Mouse (Mus musculus): ENCODE data around the gene Fitm1. TPM values are rescaled to one million over a fixed set of nuclear protein-coding genes. Genes with fewer than 3 reads are reported as not detected.

Gene Fitm1
- polyA plus RNA-seq, 1 experiment = 115 TPM

GRCm38 (mm10) chr14:55565748-55566147 is 9.7 kb upstream of the Fitm1 start:
- peak; percentile 43; the same call in 1 of the 2 replicates for TF ChIP-seq CTCF (conservative IDR thresholded peaks at IDR 0.05; ENCODE audit: insufficient read depth, insufficient read length, low read depth, low read length)
- no peak for TF ChIP-seq POLR2A (IDR thresholded peaks at IDR 0.05; ENCODE audit: low read depth, low read length)
- peaks cover 5% of the 10 kb centered on the region; the same call in 1 of the 2 replicates for H3K36me3 ChIP-seq (ENCODE audit: control insufficient read depth, insufficient read depth, low read length)
- H3K4me3 ChIP-seq (ENCODE audit: insufficient read depth, low read depth, low read length) = no peak overlapping the region
- H3K27ac ChIP-seq (ENCODE audit: insufficient read depth, low read depth, low read length) = no peak overlapping the region
- no peaks in the 10 kb centered on the region for H3K27me3 ChIP-seq (replicated peaks; ENCODE audit: control insufficient read depth, insufficient read depth, low read length)
- 83% methylated on average over 3 of the region's 3 CpGs for WGBS
- peaks cover 19% of the 10 kb centered on the region for H3K4me1 ChIP-seq (ENCODE audit: control insufficient read depth, insufficient read depth, low read length)
- no peak for DNase-seq

- Histone ChIP-seq H3K36me3 (ENCODE audit: control insufficient read depth, insufficient read depth, low read length) (peaks cover 5% of the 10 kb centered on the region; the same call in 1 of the 2 replicates), H3K4me3 (ENCODE audit: insufficient read depth, low read depth, low read length) (no peak overlapping the region), H3K27me3 (replicated peaks; ENCODE audit: control insufficient read depth, insufficient read depth, low read length) (no peaks in the 10 kb centered on the region), H3K27ac (ENCODE audit: insufficient read depth, low read depth, low read length) (peak overlapping the region; percentile 85), H3K4me1 (ENCODE audit: control insufficient read depth, insufficient read depth, low read length) (peaks cover 11% of the 10 kb centered on the region; the same call in 1 of the 2 replicates)
- TF ChIP-seq POLR2A (IDR thresholded peaks at IDR 0.05; ENCODE audit: low read depth, low read length) = no peak
- TF ChIP-seq CTCF (conservative IDR thresholded peaks at IDR 0.05; ENCODE audit: insufficient read depth, insufficient read length, low read depth, low read length) = no peak
- 40% methylated on average over 3 of the region's 3 CpGs for WGBS
- peak; percentile 68 for DNase-seq
These were observed 7.9 kb upstream of the Fitm1 start for GRCm38 (mm10) chr14:55567496-55567895.

- peaks cover 3% of the 10 kb centered on the region; the same call in 1 of the 2 replicates for H3K36me3 ChIP-seq (ENCODE audit: control insufficient read depth, insufficient read depth, low read length)
- TF ChIP-seq POLR2A (IDR thresholded peaks at IDR 0.05; ENCODE audit: low read depth, low read length) = no peak
- no peak for TF ChIP-seq CTCF (conservative IDR thresholded peaks at IDR 0.05; ENCODE audit: insufficient read depth, insufficient read length, low read depth, low read length)
- no peak overlapping the region for H3K4me3 ChIP-seq (ENCODE audit: insufficient read depth, low read depth, low read length)
- 96% methylated on average over 2 of the region's 2 CpGs for whole genome bisulfite sequencing
- H3K27me3 ChIP-seq (replicated peaks; ENCODE audit: control insufficient read depth, insufficient read depth, low read length) = no peaks in the 10 kb centered on the region
- no peak overlapping the region for H3K27ac ChIP-seq (ENCODE audit: insufficient read depth, low read depth, low read length)
- H3K4me1 ChIP-seq (ENCODE audit: control insufficient read depth, insufficient read depth, low read length) = peaks cover 15% of the 10 kb centered on the region; the same call in 1 of the 2 replicates
- no peak for DNase-seq
These were observed 4.8 kb upstream of the Fitm1 start for GRCm38 (mm10) chr14:55570588-55570987.

DNA sequence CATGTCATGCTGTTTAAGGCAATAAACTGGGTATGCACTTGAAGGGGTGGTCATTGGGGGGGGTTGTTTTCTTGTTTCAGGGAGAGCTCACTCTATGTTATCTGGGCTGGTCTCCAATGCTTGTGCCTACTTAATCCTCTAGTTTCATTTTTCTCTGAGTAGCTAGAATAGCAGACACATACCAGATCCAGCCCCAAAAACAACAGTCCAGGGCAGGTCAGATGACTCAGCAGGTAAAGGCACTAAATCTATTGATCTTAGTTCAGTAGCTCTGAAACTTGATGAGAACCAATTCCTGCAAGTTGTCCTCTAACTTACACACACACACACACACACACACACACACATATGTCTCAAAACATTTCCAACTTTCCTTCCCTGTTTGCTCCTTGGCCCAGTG is 3.7 kb upstream of the Fitm1 start:
- Histone ChIP-seq H3K4me1 (ENCODE audit: control insufficient read depth, insufficient read depth, low read length) (peaks cover 18% of the 10 kb centered on the region; the same call in 1 of the 2 replicates), H3K4me3 (ENCODE audit: insufficient read depth, low read depth, low read length) (no peak overlapping the region), H3K27me3 (replicated peaks; ENCODE audit: control insufficient read depth, insufficient read depth, low read length) (no peaks in the 10 kb centered on the region), H3K27ac (ENCODE audit: insufficient read depth, low read depth, low read length) (no peak overlapping the region), H3K36me3 (ENCODE audit: control insufficient read depth, insufficient read depth, low read length) (peaks cover 3% of the 10 kb centered on the region; the same call in 1 of the 2 replicates)
- DNase-seq = no peak
- no peak for TF ChIP-seq CTCF (conservative IDR thresholded peaks at IDR 0.05; ENCODE audit: insufficient read depth, insufficient read length, low read depth, low read length)
- no peak for TF ChIP-seq POLR2A (IDR thresholded peaks at IDR 0.05; ENCODE audit: low read depth, low read length)

- peaks cover 7% of the 10 kb centered on the region; the same call in 1 of the 2 replicates for H3K4me1 ChIP-seq (ENCODE audit: control insufficient read depth, insufficient read depth, low read length)
- no peak for TF ChIP-seq POLR2A (IDR thresholded peaks at IDR 0.05; ENCODE audit: low read depth, low read length)
- TF ChIP-seq CTCF (conservative IDR thresholded peaks at IDR 0.05; ENCODE audit: insufficient read depth, insufficient read length, low read depth, low read length) = no peak
- no peaks in the 10 kb centered on the region for H3K27me3 ChIP-seq (replicated peaks; ENCODE audit: control insufficient read depth, insufficient read depth, low read length)
- H3K4me3 ChIP-seq (ENCODE audit: insufficient read depth, low read depth, low read length) = peak overlapping the region; percentile 13; the same call in 1 of the 2 replicates
- peak; percentile 64 for DNase-seq
- peak overlapping the region; percentile 61 for H3K27ac ChIP-seq (ENCODE audit: insufficient read depth, low read depth, low read length)
- H3K36me3 ChIP-seq (ENCODE audit: control insufficient read depth, insufficient read depth, low read length) = no peaks in the 10 kb centered on the region
- WGBS = 32% methylated on average over 13 of the region's 13 CpGs
These were observed 294 bp downstream of the Fitm1 start for GRCm38 (mm10) chr14:55575711-55576110.

DNA sequence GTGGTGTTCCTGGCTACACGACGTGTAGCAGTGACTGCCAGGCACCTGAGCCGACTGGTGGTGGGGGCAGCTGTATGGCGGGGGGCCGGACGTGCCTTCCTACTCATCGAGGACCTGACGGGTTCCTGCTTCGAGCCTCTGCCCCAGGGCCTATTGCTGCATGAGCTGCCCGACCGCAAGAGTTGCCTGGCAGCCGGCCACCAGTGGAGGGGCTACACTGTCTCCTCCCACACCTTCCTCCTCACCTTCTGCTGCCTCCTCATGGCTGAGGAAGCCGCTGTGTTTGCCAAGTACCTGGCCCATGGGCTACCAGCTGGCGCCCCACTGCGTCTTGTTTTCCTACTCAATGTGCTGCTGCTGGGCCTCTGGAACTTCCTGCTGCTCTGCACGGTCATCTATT is 959 bp downstream of the Fitm1 start:
- DNase-seq = no peak
- 57% methylated on average over 16 of the region's 16 CpGs for WGBS
- H3K4me1 ChIP-seq (ENCODE audit: control insufficient read depth, insufficient read depth, low read length) = peaks cover 7% of the 10 kb centered on the region; the same call in 1 of the 2 replicates
- no peak overlapping the region for H3K4me3 ChIP-seq (ENCODE audit: insufficient read depth, low read depth, low read length)
- H3K27ac ChIP-seq (ENCODE audit: insufficient read depth, low read depth, low read length) = peak overlapping the region; percentile 1; the same call in 1 of the 2 replicates
- TF ChIP-seq POLR2A (IDR thresholded peaks at IDR 0.05; ENCODE audit: low read depth, low read length) (no peak), CTCF (conservative IDR thresholded peaks at IDR 0.05; ENCODE audit: insufficient read depth, insufficient read length, low read depth, low read length) (no peak)
- H3K36me3 ChIP-seq (ENCODE audit: control insufficient read depth, insufficient read depth, low read length) = no peaks in the 10 kb centered on the region
- no peaks in the 10 kb centered on the region for H3K27me3 ChIP-seq (replicated peaks; ENCODE audit: control insufficient read depth, insufficient read depth, low read length)

- peak; percentile 87 for DNase-seq
- WGBS = under 1% methylated on average over 31 of the region's 32 CpGs
These were observed 2.7 kb downstream of the Fitm1 start, which contains the start of gene Psme1 for GRCm38 (mm10) chr14:55577871-55578667. TSS of gene Psme1 (plus strand) at chr14:55578123.

More at GRCm38 (mm10) chr14:55577871-55578667, 2.7 kb downstream of the Fitm1 start, which contains the start of gene Psme1:
- Histone ChIP-seq H3K27ac (ENCODE audit: insufficient read depth, low read depth, low read length) (peak within 1 kb of the TSS; percentile 84), H3K36me3 (ENCODE audit: control insufficient read depth, insufficient read depth, low read length) (no peaks in the 10 kb centered on the region), H3K4me3 (ENCODE audit: insufficient read depth, low read depth, low read length) (peak within 1 kb of the TSS; percentile 85), H3K27me3 (replicated peaks; ENCODE audit: control insufficient read depth, insufficient read depth, low read length) (no peaks in the 10 kb centered on the region), H3K4me1 (ENCODE audit: control insufficient read depth, insufficient read depth, low read length) (peaks cover 7% of the 10 kb centered on the region; the same call in 1 of the 2 replicates)
- TF ChIP-seq POLR2A (IDR thresholded peaks at IDR 0.05; ENCODE audit: low read depth, low read length) = peak; percentile 4
- TF ChIP-seq CTCF (conservative IDR thresholded peaks at IDR 0.05; ENCODE audit: insufficient read depth, insufficient read length, low read depth, low read length) = no peak
